Comparison of ENCODE assay signal across 22 mouse cellular contexts in genomic region chr15:97596514-97597081, GRCm38 (mm10).
A peak's percentile ranks its signal among the peaks of the same experiment; 100 is the strongest.
DNase-seq lines count a peak whose midpoint lies in the region; ATAC-seq and TF ChIP-seq lines count a peak whose summit lies in the region.
"Had no signal": no experiment of that assay in that cellular context is flagged by ENCODE, and none has a peak within 500 bp of the region (broad histone marks: within the 10 kb centered on the region; RNA-seq: fewer than 3 reads in every experiment).

No protein-coding gene starts in this region.

- DNase-seq in kidney, postnatal 0 days (ENCODE audit: low spot score): peak; percentile 92
- no peak for DNase-seq in kidney, adult 18-20 months
- DNase-seq in left cerebral cortex, adult 11 months (ENCODE audit: low spot score): no peak
- DNase-seq in retina, embryonic 14.5 days (ENCODE audit: low spot score): no peak
- DNase-seq: adrenal gland, adult 8-10 months; adrenal gland, postnatal 36 days; cerebellum, adult 11 months; cerebellum, adult 8-10 months; cerebellum, postnatal 14 days; embryo, embryonic 11 days; gastrocnemius, postnatal 10 days; heart, adult 18-20 months; heart, postnatal 10 days; heart, postnatal 4 days had no signal

- H3K4me2 ChIP-seq in intestine, embryonic 15.5 days (replicated peaks): no peak overlapping the region
- H3K4me2 ChIP-seq in intestine, postnatal 0 days (replicated peaks; ENCODE audit: low read depth): no peak overlapping the region
- no peak overlapping the region for H3K4me2 ChIP-seq in kidney, postnatal 0 days (ENCODE audit: low read length)
- H3K4me2 ChIP-seq: embryonic facial prominence, embryonic 12.5 days; hindbrain, embryonic 14.5 days had no signal

- no peak overlapping the region for H3K9ac ChIP-seq in intestine, embryonic 15.5 days
- H3K9ac ChIP-seq in intestine, postnatal 0 days (ENCODE audit: low read depth, low read length): no peak overlapping the region
- H3K9ac ChIP-seq in kidney, postnatal 0 days (ENCODE audit: low read depth, low read length): no peak overlapping the region
- H3K9ac ChIP-seq: embryonic facial prominence, embryonic 12.5 days; hindbrain, embryonic 14.5 days had no signal

- WGBS in intestine, embryonic 15.5 days: 44% methylated on average over 8 of the region's 8 CpGs
- 56% methylated on average over 8 of the region's 8 CpGs for WGBS in intestine, postnatal 0 days
- 37% methylated on average over 8 of the region's 8 CpGs for WGBS in kidney, postnatal 0 days

- peak; percentile 43; the same call in 1 of the 2 replicates for ATAC-seq in intestine, embryonic 15.5 days
- no peak for ATAC-seq in intestine, postnatal 0 days
- ATAC-seq in kidney, postnatal 0 days (replicated peaks; ENCODE audit: low FRiP score, low read depth): no peak; the same call in 1 of the 2 replicates
- ATAC-seq: forebrain, embryonic 16.5 days had no signal

- no peaks in the 10 kb centered on the region for H3K36me3 ChIP-seq in intestine, embryonic 15.5 days
- H3K36me3 ChIP-seq in intestine, postnatal 0 days (ENCODE audit: control insufficient read depth, insufficient read depth): no peaks in the 10 kb centered on the region
- no peaks in the 10 kb centered on the region for H3K36me3 ChIP-seq in kidney, postnatal 0 days (ENCODE audit: insufficient read depth, low read length)
- H3K36me3 ChIP-seq: embryonic facial prominence, embryonic 12.5 days; G1E; heart, embryonic 10.5 days had no signal

- no peaks in the 10 kb centered on the region for H3K27me3 ChIP-seq in intestine, embryonic 15.5 days (replicated peaks)
- no peaks in the 10 kb centered on the region for H3K27me3 ChIP-seq in intestine, postnatal 0 days (replicated peaks; ENCODE audit: control insufficient read depth, insufficient read depth, low read length)
- no peaks in the 10 kb centered on the region for H3K27me3 ChIP-seq in kidney, postnatal 0 days (ENCODE audit: insufficient read depth, low read length)
- H3K27me3 ChIP-seq: embryonic facial prominence, embryonic 12.5 days had no signal

- H3K9me3 ChIP-seq in intestine, embryonic 15.5 days: no peaks in the 10 kb centered on the region
- no peaks in the 10 kb centered on the region for H3K9me3 ChIP-seq in intestine, postnatal 0 days (ENCODE audit: control insufficient read depth)
- no peaks in the 10 kb centered on the region for H3K9me3 ChIP-seq in kidney, postnatal 0 days (replicated peaks; ENCODE audit: low read length)
- H3K9me3 ChIP-seq: embryonic facial prominence, embryonic 12.5 days; heart, embryonic 10.5 days had no signal

- no peak for TF ChIP-seq CTCF in intestine, postnatal 0 days (IDR thresholded peaks at IDR 0.05; ENCODE audit: low read depth)
- no peak for TF ChIP-seq CTCF in kidney, postnatal 0 days (IDR thresholded peaks at IDR 0.05; ENCODE audit: low read depth)

- H3K4me3 ChIP-seq in intestine, embryonic 15.5 days (replicated peaks): no peak overlapping the region
- no peak overlapping the region for H3K4me3 ChIP-seq in intestine, postnatal 0 days (ENCODE audit: low read depth, low read length)
- no peak overlapping the region for H3K4me3 ChIP-seq in kidney, postnatal 0 days (replicated peaks; ENCODE audit: low read depth, low read length)
- no peak overlapping the region for H3K4me3 ChIP-seq in brown adipose tissue, adult 24 weeks (ENCODE audit: insufficient read depth, low read depth, low read length)
- H3K4me3 ChIP-seq: embryonic facial prominence, embryonic 12.5 days; heart, embryonic 10.5 days had no signal

- H3K4me1 ChIP-seq in intestine, embryonic 15.5 days (replicated peaks): peaks cover 7% of the 10 kb centered on the region; the same call in 1 of the 2 replicates
- H3K4me1 ChIP-seq in intestine, postnatal 0 days (replicated peaks; ENCODE audit: control insufficient read depth, insufficient read depth, low read length): no peaks in the 10 kb centered on the region
- peaks cover 6% of the 10 kb centered on the region; the same call in 1 of the 2 replicates for H3K4me1 ChIP-seq in kidney, postnatal 0 days (replicated peaks; ENCODE audit: insufficient read depth, low read length)
- peaks cover 26% of the 10 kb centered on the region for H3K4me1 ChIP-seq in brown adipose tissue, adult 24 weeks (ENCODE audit: control insufficient read depth, insufficient read depth, insufficient read length, low read length)

- no peak overlapping the region for H3K27ac ChIP-seq in intestine, embryonic 15.5 days
- H3K27ac ChIP-seq in intestine, postnatal 0 days (ENCODE audit: low read depth, low read length): no peak overlapping the region
- H3K27ac ChIP-seq in kidney, postnatal 0 days: peak overlapping the region; percentile 61; the same call in 1 of the 2 replicates
- peak overlapping the region; percentile 41 for H3K27ac ChIP-seq in brown adipose tissue, adult 24 weeks (replicated peaks; ENCODE audit: low read depth, low read length)
- H3K27ac ChIP-seq: embryonic facial prominence, embryonic 12.5 days; heart, embryonic 10.5 days; hindbrain, embryonic 14.5 days had no signal

Comparison
In these comparisons a context has a peak if more than half of its experiments do, and no peak if none do; other contexts are left out.
1. H3K27ac ChIP-seq: peak in kidney, postnatal 0 days (single experiment) and brown adipose tissue, adult 24 weeks (single experiment); none in intestine, embryonic 15.5 days (single experiment) and intestine, postnatal 0 days (single experiment).